Mouse (Mus musculus) c-Kit-positive CD71-positive TER-119-positive erythroid progenitor cells, embryonic 14.5 days (primary cell): Measurements from ENCODE around the gene Mta2.
"Not testable (repeated sequence)": the region's sequence is repeated elsewhere in the genome, so short reads cannot be mapped to it uniquely, and the experiment has no call there.

ENCODE experiments used
- DNase-seq: peaks from one replicate; pipeline ENCODE4 v3.0.0-alpha.2; 2013; ENCODE audit warnings: low spot score

Gene Mta2

DNA sequence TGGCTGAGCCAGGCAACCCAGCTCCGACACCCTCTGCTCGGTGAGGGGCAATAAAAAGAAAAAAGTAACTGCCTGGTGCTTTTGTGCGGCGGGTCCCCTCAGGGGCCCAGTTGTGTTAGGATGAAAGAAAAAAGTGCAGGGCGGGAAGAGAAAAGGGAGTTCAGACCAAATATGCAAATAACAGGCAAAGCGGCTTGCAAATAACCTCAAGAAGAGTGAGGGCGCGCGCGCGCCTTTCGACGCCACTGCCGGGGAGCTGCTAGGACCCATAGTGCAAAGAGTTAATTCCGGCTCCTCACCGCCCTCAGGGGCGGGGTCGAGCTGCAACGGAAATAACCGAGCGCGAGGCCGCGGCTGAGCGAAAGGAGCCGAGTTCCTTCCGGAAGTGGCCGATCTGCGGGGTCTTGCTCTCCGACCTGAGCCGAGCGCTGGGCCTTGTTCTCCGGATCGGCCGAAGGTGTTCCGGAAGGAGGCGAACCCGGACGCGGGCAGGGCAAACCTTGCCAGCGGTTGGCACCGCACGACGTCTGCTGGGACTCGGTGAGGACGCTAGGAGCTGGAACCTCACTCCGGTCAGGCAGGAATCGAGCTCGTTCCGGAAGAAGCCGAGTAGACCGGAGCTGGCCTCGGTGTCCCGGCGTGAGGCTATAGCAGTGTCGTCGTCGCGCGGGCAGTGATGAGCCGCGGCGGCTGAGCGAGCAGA, at the start of gene Mta2:
Gene Mta2 (plus strand): TSS at position 361 of the 703 bp plus-strand sequence.
- DNase-seq, result peak; percentile 95

DNA sequence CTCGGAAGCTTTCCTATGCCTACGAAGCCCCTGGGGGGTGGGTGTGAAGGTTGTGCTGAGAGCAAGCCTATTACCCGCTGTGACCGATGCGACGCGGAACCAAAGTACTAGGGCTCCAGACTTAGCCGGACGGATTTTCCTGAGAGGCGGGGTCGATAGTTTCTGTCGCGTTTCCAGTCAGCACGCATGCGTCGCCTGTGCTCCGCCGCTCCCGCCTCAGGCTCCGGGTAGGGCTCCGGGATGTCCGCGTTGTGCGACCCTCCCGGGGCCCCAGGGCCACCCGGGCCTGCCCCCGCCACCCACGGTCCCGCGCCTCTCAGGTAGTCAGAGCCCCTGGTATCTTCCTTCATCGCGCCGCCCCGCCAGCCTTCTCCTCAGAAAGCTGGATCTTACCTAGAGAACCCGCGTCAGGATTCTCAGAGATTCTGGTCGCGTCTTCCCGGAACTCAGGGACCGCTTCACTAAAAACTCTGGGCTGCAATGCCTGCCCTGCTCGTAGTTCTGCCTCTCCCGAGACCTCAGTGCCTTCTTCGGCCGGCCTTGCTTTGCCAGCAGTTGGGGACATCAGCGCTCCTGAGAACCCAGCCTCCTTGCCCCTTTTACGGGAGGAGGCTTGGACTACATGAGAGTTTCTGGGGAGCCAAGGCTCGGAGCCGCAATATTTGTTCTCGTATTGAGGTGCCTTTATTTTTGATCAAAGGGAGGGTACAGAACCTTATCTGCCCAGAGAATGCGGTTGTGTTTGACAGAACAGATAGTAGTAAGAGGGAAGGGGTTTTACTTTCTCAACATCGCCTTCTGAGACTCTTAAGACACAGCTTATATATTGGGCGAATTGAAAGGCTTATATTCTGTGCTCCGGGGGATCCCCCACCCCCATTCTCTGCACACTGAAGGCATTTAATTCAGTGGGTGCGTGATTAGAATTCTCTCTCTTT, 48.6 kb upstream of the Mta2 start, which contains the start of gene Ints5:
Gene Ints5 (plus strand): TSS at position 177 of the 938 bp plus-strand sequence.
- peak; percentile 88 for DNase-seq

DNA sequence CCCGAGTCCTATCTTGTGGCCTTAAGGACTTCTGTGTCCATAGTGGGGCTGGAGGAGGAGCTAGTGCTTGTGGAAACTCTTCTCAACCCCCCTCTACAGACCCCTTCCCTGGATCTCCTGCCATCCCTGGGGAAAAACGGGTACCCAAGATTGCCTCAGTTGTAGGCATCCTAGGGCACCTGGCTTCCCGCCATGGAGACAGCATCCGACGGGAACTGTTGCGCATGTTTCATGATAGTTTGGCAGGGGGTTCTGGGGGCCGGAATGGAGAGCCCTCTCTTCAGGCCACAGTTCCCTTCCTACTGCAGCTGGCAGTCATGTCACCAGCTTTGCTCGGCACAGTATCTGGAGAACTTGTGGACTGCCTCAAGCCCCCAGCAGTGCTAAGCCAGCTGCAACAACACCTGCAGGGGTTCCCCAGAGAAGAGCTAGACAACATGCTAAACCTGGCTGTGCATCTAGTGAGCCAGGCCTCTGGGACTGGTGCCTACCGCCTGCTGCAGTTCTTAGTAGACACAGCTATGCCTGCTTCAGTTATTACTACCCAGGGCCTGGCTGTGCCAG, 46.2 kb upstream of the Mta2 start:
- DNase-seq, result no peak

DNA sequence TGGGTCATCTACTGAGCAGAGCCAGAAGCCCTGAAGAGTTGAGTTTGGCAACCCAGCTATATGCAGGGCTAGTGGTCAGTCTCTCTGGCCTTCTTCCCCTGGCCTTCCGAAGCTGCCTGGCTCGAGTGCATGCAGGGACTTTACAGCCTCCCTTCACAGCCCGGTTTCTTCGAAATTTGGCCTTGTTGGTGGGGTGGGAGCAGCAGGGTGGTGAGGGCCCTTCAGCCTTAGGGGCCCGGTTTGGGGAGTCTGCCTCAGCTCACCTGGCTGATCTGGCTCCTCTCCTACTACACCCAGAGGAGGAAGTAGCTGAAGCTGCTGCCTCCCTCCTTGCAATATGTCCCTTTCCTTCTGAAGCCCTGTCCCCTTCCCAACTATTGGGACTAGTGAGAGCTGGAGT, 45.4 kb upstream of the Mta2 start:
- not testable (repeated sequence) for DNase-seq

DNA sequence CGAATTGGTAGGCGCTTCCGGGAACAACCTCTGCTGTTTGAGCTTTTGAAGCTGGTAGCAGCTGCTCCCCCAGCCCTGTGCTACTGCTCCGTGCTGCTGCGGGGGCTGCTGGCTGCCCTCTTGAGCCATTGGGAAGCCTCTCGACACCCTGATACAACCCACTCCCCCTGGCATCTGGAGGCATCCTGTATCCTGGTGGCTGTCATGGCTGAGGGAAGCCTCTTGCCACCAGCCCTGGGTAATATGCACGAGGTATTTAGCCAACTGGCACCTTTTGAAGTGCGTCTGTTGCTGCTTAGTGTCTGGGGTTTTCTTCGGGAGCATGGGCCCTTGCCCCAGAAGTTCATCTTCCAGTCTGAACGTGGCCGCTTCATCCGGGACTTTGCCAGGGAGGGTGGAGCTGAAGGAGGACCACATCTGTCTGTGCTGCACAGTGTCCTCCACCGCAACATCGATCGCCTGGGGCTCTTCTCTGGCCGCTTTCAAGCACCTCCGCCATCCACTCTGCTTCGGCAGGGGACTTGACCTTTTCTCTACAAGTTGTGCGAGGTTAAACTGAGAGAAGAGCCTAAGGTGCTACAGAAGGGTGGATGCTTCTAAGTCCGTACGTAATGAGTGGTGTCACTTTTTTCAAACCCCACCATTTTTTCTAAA, 44.3 kb upstream of the Mta2 start:
- not testable (repeated sequence) for DNase-seq

DNA sequence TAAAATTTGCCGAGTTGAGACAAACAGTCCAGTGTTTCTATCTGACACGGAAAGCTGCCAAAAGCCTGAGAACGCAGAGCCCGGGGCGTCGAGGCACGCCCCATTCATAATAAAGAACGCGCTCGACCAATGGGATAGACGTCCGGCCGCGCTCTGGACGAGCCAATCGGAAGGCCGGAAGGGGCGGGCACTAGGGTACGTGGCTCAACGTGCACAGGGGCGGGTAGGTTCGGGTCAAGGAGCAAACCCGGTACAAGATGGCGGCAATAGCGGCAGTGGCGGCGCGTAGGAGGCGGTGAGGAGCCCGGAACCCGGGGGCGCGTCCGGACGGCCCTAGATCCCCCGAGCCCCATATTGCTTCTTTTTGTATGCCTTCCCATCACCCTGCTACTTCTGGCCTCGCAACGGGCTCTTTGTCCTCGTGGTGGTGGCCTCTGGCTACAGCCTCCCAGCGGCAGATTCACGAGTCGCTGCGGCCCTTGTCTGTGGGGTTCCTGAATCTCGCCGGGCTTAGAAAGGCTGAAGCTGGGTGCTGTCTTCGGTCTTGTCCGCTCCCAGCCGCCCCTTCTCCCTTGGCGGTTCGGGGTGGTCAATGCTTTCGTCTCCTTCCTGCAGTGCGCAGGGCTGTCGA, 43.7 kb upstream of the Mta2 start, which contains the start of gene Ganab:
Gene Ganab (plus strand): TSS at position 207 of the 631 bp plus-strand sequence.
- peak; percentile 96 for DNase-seq

DNA sequence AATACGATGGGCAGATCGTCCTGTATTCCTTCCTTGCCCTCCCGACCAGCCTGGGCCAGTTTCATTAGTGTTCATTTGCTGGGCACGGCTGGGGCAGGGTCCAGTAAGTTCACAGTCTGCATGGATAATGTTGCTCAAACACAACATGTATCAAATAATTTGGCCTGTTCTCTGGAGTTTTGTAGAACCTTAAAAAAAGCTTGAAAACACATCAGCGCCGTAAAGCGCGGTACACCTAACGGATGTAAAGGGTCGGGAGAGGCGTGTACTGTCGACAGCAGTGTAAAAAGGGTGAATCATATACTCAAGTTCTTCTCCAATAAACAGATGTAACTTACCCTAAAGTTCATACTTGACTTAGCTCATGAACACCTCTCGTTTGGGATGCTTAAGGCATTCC, 43.1 kb upstream of the Mta2 start:
- DNase-seq, result peak; percentile 50

DNA sequence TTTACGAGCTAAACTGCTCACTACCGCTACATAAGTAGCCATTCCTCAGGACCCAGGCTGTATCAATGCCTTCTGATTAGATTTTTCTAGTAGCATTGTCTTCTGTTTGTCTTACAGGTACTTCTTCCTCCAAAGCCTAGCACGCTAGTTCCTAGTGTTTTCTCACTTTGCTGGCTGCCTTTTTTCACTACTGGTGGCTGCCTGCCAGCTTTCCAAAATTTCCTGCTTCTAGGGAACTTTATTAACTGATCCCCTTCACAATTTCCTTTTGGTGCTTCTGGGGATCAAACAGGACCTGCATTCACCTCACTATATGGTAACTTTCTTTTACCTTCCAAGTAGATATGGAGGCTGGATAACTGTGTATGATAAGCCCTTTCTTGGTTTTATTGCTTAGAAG, 42.6 kb upstream of the Mta2 start:
- no peak for DNase-seq

DNA sequence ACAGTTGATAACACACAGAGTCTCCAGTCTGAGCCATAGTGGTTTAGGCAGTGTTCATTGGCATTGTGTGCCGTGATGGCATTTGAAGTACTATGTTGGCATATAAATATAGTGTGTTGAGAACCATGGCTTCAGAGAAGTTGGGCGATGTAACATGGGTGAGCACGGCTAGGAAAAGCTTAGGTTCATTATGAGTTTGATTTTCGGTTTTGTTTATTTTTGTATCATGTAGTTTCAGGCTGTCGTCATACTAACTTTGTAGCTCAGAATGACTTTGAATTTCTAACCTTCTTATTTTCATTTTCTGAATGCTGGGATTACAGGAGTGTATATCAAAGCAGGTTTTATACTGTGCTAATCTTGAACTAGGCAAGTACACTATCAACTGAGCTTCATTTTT, 38.3 kb upstream of the Mta2 start:
- no peak for DNase-seq

DNA sequence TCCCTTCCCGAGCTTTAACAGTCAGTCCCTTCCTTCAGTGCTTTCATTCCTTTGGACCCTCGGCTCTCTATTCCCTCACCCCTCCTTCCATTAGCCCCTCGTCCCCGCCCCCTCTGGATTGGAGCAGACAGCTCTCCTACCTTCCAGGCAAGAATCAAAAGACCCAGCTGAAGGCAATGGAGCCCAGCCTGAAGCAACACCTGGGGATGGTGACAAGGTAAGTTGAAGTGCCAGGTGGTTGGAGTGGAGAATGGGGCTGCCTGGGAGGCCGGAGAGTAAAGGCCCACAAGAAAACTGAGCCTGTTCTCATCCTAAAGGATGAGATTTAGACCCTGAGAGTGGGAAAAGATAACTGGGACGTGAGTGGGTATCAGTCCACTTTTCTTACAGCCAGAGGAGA, 33.1 kb upstream of the Mta2 start:
- DNase-seq, result no peak

DNA sequence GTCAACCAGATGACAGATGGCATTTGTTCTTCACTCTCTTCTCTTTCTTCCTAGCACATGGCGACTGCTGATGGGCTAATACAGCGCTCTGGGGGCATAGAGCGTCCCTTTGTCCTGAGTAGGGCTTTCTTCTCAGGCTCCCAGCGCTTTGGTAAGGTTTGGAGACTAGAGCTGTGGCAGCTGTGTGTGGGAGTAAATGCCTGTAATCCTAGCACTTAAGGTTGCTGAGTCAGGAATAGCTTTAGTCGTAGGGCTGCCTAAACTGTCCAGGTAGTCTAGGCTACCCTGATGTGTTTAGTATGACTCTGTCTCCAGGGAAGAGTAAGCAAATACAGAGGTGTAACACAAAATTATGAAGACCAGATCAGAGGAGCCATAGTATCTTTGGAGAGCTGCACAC, 29.9 kb upstream of the Mta2 start:
- DNase-seq, result no peak

DNA sequence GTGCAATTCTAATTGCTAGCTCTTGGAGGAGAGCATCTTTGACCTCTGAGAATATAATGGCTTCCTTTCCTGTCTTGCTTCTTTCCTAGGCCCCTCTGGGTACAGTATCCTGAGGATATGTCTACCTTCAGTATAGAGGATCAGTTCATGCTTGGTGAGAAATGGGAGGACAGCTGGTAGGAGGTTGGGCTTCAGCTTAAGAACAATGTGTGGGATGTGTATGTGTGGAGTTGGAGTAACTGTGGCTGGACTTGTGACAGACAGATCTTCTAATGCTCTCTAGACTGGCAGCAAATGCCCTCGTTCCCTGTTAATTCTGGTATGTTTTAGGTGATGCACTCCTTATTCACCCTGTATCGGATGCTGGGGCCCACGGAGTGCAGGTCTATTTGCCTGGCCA, 27.5 kb upstream of the Mta2 start:
- no peak for DNase-seq

DNA sequence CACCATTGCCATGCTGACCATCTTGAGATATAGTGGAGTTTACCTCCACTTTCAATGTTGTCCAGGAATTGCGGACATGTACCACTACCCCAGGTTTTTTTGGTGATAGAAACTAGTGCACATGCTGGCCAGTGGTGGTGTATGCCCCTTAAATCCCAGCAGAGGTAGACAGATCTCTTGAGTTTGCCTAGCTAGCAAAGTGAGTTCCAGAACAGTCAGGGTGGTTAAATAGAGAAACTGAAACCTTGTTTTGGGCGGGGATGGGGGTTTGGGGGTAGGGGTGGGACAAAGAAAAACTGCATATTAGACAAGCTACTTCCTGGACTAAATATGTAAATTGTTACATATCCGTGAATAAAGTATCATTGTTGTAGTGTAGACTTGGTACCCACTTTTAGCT, 22.7 kb upstream of the Mta2 start:
- no peak for DNase-seq

DNA sequence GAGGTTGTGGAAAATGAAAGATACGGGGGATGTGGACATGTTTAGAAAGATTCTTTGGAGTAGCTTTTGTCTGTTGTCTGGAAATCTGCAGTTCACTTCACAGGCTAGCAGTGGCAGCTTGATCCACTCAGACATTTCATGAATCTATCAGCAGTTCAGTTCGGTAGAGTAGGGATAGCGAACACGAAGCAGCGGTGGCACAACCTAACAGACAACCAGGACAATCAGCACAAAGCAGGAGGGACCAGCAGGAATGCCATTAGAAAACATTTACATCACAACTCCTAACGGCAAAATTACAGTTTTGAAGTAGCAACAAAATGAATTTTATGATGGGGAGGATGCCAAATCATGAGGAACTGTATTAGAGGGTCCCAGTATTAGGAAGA, 22.0 kb upstream of the Mta2 start:
- no peak for DNase-seq

DNA sequence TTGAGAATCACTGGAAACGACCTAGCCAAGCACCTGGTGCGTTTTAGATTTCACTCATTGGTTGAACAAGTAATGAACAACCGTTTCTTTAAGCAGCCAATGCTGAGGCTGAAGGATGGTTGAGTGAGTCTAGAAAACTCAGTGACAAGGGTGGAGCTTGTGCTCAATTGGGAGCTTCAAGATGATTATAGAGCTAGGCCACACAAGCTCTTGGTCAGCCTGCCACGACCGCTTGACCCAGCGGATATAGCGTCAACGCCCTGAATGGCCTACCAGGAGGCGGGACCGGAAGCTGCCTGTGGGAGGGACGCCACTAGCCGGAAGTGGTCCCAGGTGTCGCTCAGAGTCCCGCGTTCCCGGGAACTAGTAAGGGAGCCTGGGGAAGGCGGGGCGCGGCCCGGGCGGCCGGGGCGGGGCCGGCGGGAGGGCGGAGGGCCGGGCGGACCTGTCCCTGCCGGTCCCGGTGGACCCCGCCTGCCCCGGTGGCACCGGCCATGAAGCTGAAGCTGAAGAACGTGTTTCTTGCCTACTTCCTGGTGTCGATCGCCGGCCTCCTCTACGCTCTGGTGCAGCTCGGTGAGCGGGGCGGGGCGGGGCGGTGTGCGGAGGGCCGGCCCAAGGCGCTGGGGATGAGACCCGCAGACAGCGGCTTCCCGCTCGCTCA, 21.5 kb upstream of the Mta2 start, which contains the start of gene B3gat3:
Gene B3gat3 (plus strand): TSS at position 302 of the 664 bp plus-strand sequence.
- DNase-seq, result peak; percentile 90

DNA sequence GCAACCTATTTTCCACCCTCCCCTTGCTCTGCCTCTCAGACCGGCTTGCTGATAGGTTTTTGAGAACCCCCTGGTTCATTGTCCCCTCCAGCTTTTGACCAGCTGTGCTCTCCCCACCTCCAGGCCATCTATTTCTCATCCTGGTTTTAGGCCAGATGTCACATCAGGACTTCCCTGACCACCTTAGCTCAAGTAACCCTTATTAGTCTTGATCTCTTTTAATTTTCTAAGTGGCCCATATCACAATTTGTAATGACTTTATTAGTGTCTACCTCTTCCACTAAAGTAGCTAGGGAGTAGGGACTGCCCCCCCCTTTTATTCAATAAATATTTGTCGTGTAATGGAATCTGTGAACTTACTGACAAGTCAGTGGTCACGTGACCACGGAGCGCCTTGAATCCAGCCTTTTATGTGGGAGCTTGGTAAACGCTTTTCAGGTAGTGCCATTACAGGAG, 20.8 kb upstream of the Mta2 start:
- peak; percentile 75 for DNase-seq

DNA sequence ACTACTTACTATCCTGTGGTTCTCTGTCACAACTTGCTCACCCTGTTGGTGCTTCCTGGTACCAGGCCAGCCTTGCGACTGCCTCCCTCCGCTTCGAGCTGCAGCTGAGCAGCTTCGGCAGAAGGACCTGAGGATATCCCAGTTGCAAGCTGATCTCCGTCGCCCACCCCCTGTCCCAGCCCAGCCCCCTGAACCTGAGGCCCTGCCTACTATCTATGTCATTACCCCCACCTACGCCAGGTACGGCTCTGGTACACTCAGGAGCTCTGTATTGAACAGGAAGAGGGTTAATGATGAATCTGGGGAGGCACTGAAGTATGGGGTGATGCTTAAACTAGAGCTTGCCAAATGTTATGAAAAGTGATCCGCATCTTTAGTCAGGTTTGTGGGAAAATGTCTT, 19.9 kb upstream of the Mta2 start:
- no peak for DNase-seq

DNA sequence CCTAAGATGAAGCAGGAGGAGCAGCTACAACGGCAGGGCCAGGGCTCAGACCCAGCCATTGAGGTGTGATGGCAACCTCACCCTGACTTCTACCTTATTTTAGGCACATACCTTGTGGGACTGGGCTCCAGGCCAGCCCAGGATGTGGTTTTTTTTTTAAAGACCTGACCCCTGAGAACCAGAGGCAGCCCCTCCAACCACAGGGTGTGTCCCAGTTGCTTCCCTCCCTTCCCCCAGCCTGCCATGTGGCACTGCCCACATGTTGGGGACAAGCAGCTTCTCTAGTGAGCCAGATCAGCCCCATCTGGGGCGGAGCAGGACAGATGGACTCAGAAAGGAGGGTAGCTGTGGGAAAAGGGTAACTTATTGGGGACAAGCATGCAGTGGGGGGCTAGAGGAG, 14.9 kb upstream of the Mta2 start:
- DNase-seq, result no peak

DNA sequence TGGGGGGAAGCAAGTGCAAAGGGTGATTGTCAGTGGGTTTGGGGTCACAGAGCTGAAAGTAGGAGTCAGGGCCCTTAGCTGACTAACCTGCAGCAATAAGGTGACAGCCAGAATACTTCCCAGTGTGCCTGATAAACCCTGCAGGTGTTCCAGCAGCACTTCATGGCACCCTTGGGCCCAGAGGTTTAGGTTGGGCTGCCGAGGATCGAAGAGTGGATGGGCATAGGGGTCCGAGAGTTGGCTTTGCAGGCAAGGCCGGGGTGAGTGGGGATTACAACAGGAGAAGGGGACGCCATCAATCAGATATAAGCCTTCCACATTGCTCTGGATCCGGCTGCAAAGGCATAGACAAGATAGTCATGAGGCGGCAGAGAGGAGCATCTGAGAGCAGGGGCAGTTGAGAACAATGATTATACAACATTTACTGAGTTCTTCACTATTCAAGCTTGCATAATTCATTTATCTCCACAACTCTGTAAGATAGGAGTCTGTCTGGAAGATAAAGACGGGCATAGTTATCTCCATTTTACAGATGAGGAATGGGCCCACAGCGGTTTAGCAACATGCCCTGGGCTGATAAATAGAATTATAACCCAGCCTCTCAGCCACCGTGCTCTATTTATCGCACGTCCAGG, 13.7 kb upstream of the Mta2 start:
- no peak for DNase-seq

DNA sequence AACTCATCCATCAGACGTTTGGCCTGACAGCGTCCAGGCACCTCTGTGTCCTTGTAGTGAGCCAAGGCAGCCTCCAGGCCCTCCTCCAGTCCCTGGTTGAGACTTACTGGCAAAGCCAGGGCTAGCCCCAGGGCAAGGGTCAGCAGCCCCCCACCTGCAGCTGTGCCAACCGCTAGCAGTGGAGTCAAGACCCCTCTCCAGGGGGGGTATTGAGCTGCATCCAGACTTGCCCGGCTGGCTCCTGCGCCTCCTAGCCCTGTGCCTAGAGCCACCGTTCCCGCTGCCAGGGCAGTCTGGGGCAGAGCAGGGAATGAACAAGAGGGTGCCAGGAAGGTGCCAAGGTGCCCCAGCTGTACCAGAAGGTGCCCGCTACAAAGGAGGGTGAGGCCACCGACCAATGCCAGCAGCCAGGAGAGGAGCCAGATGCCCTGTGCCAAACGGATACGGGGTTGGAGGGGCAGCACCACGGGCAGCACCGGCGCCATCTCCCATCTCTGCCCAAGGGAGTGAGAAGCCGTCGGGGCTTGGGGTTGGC, 12.9 kb upstream of the Mta2 start:
- no peak for DNase-seq
